Mouse (Mus musculus) cerebellum, adult 2 months (tissue): ENCODE data around the gene Smoc1.

Experiments used
- CTCF ChIP-seq: fragments of 200-500 bp; IDR thresholded peaks from 2 replicates; pipeline ENCODE4 v1.5.1; 2011; ENCODE audit warnings: low read depth, mild to moderate bottlenecking, control low read depth, low read length, moderate library complexity, borderline replicate concordance; ENCODE audit not compliant: insufficient read depth
- POLR2A ChIP-seq: fragments of 200-500 bp; IDR thresholded peaks from 2 replicates; pipeline ENCODE4 v1.6.1; 2011; ENCODE audit warnings: low read length, control low read depth, borderline replicate concordance; ENCODE audit not compliant: insufficient read depth

- TF ChIP-seq POLR2A: no peak
- TF ChIP-seq CTCF: peak; percentile 36; the same call in 1 of the 2 replicates
Observed at GRCm38 (mm10) chr12:81160831-81161230, 134.2 kb downstream of the Smoc1 start.
